Mouse (Mus musculus) midbrain, embryonic 14.5 days (tissue): ENCODE measurements around the gene Abcc4. TPM values are rescaled to one million over a fixed set of nuclear protein-coding genes. Genes with fewer than 3 reads are reported as not detected.
"Not testable (repeated sequence)": the region's sequence is repeated elsewhere in the genome, so short reads cannot be mapped to it uniquely, and the experiment has no call there.

Experiments used
- ATAC-seq: fragments of 200-750 bp; cut with Nextera tagmentation; 2 replicates; pipeline ENCODE4 v1.8.0; 2017; ENCODE audit warnings: moderate number of reproducible peaks, moderate library complexity; ENCODE audit not compliant: low FRiP score, low TSS enrichment
- DNase-seq: peaks from one replicate; pipeline ENCODE4 v3.0.0-alpha.2; 2015
- H3K27ac ChIP-seq: fragments of 300-500 bp; sonication (generic); replicated peaks from 2 replicates; pipeline ENCODE4 v1.5.1; 2014; ENCODE audit warnings: mild to moderate bottlenecking, low read depth, low read length, moderate library complexity
- H3K27me3 ChIP-seq: fragments of 300-500 bp; sonication (generic); 2 replicates; pipeline ENCODE4 v1.6.1; 2014; ENCODE audit warnings: low read length, control low read depth, mixed read lengths; ENCODE audit not compliant: control insufficient read depth, insufficient read depth
- H3K36me3 ChIP-seq: fragments of 300-500 bp; sonication (generic); 2 replicates; pipeline ENCODE4 v1.6.1; 2014; ENCODE audit warnings: low read length, control low read depth; ENCODE audit not compliant: control insufficient read depth, insufficient read depth
- H3K4me1 ChIP-seq: fragments of 300-500 bp; sonication (generic); 2 replicates; pipeline ENCODE4 v1.6.1; 2014; ENCODE audit warnings: mild to moderate bottlenecking, antibody characterized with exemption, low read length, control low read depth; ENCODE audit not compliant: control insufficient read depth, insufficient read depth
- H3K4me2 ChIP-seq: fragments of 300-500 bp; sonication (generic); 2 replicates; pipeline ENCODE4 v1.6.1; 2014; ENCODE audit warnings: mild to moderate bottlenecking, low read length, moderate library complexity
- H3K4me3 ChIP-seq: fragments of 300-500 bp; sonication (generic); replicated peaks from 2 replicates; pipeline ENCODE4 v1.5.1; 2014; ENCODE audit warnings: low read depth, low read length
- H3K9ac ChIP-seq: fragments of 300-500 bp; sonication (generic); replicated peaks from 2 replicates; pipeline ENCODE4 v1.6.1; 2014; ENCODE audit warnings: mild to moderate bottlenecking, low read length, moderate library complexity
- H3K9me3 ChIP-seq: fragments of 300-500 bp; sonication (generic); 2 replicates; pipeline ENCODE4 v1.6.1; 2016; ENCODE audit warnings: low read length, control low read depth, mixed read lengths; ENCODE audit not compliant: control insufficient read depth
- WGBS: fragments of 180-500 bp; shearing (Covaris S2); extraction: QIAGEN DNeasy Blood & Tissue Kit; methylation state at CpG from one replicate; pipeline ENCODE4 v1.1.7; 2014; 5-methylcytosine and 5-hydroxymethylcytosine counted together
- polyA plus RNA-seq: library from polyadenylated mRNA; unstranded; fragments of >200 nt; fragmentation: Nextera tagmentation; extraction: Ambion mirVana; gene quantifications from 2 replicates; pipeline ENCODE4 v1.2.1, GENCODE M21; 2014

Abcc4 gene
- polyA plus RNA-seq, 1 experiment from 2014 or later: 2.1 TPM

DNA sequence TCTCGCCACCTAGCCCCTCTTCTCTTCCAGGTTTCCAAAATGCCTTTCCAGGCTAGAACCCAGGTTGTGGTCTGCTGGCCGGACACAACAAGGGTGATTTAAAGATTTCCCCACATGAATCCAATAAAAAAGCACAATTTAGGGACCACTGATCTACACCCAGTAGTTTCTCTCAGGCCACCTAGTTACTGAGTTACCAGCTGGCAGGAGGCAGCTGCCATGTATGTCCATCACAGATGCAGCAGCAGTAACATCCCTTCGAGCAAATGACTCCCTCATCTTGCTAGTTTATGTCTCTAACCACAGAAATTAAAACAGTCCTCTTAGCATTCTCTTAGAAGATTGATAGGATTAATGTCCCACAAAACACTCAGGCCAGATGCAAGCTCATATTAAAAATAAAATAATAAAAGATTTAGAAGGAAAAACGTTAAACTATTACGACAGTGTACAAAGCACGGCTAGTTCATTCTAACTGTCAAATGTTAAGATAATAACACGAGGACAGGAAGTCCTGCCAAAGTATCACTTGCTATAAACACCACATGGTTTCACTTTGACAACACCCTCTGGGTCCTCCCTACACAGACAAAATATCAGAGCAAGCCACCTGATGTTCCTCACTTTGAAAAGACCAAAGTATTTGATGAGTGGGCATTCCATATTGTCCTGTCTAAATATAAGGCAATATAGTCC, 56.7 kb downstream of the Abcc4 start:
- DNase-seq: no peak
- H3K27me3 ChIP-seq: no peaks in the 10 kb centered on the region
- H3K9me3 ChIP-seq: no peaks in the 10 kb centered on the region
- no peak overlapping the region for H3K27ac ChIP-seq
- no peaks in the 10 kb centered on the region for H3K4me1 ChIP-seq
- no peak overlapping the region for H3K4me2 ChIP-seq
- WGBS: 95% methylated on average over 6 of the region's 7 CpGs
- ATAC-seq: no peak
- H3K9ac ChIP-seq: no peak overlapping the region
- no peak overlapping the region for H3K4me3 ChIP-seq
- H3K36me3 ChIP-seq: no peaks in the 10 kb centered on the region

- H3K27ac ChIP-seq, H3K27me3 ChIP-seq, H3K4me3 ChIP-seq, DNase-seq, H3K9ac ChIP-seq, H3K4me2 ChIP-seq, H3K4me1 ChIP-seq, ATAC-seq, H3K36me3 ChIP-seq, H3K9me3 ChIP-seq: not testable (repeated sequence)
- WGBS: 87% methylated on average over 13 of the region's 13 CpGs
These were observed 63.0 kb downstream of the Abcc4 start for GRCm38 (mm10) chr14:118642940-118643591.

DNA sequence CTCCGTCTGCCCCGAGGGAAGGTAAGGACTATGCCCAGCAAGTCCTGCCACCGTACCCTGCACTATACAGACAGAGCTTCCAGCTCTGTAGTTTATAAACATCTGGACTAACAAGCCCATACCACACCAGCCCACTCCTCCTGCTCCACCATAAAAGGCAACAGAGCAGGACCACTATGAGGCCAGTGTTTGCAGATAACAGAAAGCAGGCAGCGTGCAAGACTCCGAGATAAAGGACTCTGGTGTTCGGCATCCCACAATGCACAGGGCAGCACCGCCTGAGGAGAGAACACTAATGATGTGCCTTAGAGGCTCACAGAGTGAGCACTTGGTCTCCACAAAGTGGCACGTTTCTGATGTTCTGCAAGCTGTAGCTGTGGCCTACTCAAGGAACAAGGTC, 63.9 kb downstream of the Abcc4 start:
- no peaks in the 10 kb centered on the region for H3K4me1 ChIP-seq
- no peaks in the 10 kb centered on the region for H3K27me3 ChIP-seq
- H3K27ac ChIP-seq: no peak overlapping the region
- ATAC-seq (no peak), DNase-seq (no peak)
- H3K9me3 ChIP-seq: no peaks in the 10 kb centered on the region
- H3K4me3 ChIP-seq: no peak overlapping the region
- no peaks in the 10 kb centered on the region for H3K36me3 ChIP-seq
- H3K4me2 ChIP-seq: no peak overlapping the region
- 85% methylated on average over 8 of the region's 8 CpGs for WGBS
- H3K9ac ChIP-seq: no peak overlapping the region

GRCm38 (mm10) chr14:118638447-118639275, 67.4 kb downstream of the Abcc4 start:
- no peaks in the 10 kb centered on the region for H3K4me1 ChIP-seq
- no peaks in the 10 kb centered on the region for H3K36me3 ChIP-seq
- no peaks in the 10 kb centered on the region for H3K27me3 ChIP-seq
- no peak for ATAC-seq
- no peak overlapping the region for H3K27ac ChIP-seq
- H3K9ac ChIP-seq: no peak overlapping the region
- WGBS: 81% methylated on average over 25 of the region's 25 CpGs
- H3K9me3 ChIP-seq: no peaks in the 10 kb centered on the region
- H3K4me2 ChIP-seq: no peak overlapping the region
- H3K4me3 ChIP-seq: no peak overlapping the region
- no peak for DNase-seq

DNA sequence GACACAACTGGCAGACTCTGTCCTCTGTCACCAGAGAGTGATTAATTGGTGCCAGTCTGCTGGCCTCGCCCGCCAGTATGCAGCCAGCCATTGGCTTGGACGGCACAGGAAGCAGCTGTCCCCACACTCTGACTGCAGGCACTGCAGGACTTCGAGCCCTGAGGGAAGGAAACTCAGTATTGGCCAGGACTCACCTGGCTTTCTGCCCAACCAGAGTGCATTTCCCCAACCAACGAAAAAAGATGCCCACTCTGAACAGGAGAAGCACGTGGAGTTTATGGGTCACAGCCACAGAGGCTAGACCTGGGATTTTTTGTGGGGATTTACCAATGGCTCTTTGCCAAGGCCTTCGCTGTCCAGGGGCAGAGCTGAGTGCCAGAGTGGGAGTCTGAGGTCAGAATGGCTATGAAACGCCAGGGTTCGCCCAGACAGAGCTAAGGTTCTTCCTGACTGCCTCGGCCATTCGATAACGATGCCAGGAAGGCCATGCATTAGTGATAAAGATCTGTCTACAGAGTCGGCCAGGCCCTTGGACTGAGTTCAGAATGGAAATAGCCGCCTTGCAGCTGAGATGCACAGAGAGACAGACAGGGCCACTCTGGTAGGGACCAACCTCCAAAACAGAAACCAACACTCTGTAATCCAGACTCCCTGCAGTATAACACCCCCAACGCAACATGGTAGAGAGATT, 70.4 kb downstream of the Abcc4 start:
- 73% methylated on average over 15 of the region's 15 CpGs for WGBS
- H3K9ac ChIP-seq: no peak overlapping the region
- DNase-seq: peak; percentile 64
- 0 out of 2 replicates have a peak, but pooled peaks have one; percentile 37 for ATAC-seq
- no peak overlapping the region for H3K27ac ChIP-seq
- no peaks in the 10 kb centered on the region for H3K36me3 ChIP-seq
- no peaks in the 10 kb centered on the region for H3K9me3 ChIP-seq
- H3K27me3 ChIP-seq: no peaks in the 10 kb centered on the region
- no peak overlapping the region for H3K4me2 ChIP-seq
- no peaks in the 10 kb centered on the region for H3K4me1 ChIP-seq
- H3K4me3 ChIP-seq: no peak overlapping the region

DNA sequence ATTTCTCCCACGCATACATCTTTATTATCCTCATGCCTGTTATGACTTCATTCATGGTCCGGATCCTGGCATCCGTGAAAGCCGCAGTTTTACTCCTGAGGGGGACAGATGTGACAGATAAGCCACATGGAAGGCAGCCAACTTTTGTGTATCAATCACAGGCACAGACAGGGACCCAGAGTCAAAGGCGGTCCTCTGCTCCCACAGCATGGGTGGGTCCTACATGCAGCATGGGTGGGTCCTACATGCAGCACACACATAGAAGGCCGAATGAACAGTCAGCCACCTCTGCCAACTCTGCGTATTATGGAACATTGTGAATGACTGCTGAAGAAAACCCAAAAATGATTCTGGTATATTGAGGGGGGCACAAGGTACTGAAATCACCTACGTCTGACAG, 76.4 kb downstream of the Abcc4 start:
- no peaks in the 10 kb centered on the region for H3K36me3 ChIP-seq
- DNase-seq (no peak), ATAC-seq (no peak)
- H3K9ac ChIP-seq: no peak overlapping the region
- H3K9me3 ChIP-seq: no peaks in the 10 kb centered on the region
- H3K27ac ChIP-seq: no peak overlapping the region
- no peaks in the 10 kb centered on the region for H3K4me1 ChIP-seq
- H3K4me2 ChIP-seq: no peak overlapping the region
- no peaks in the 10 kb centered on the region for H3K27me3 ChIP-seq
- 76% methylated on average over 8 of the region's 8 CpGs for WGBS
- H3K4me3 ChIP-seq: no peak overlapping the region

GRCm38 (mm10) chr14:118621449-118621789, 84.6 kb downstream of the Abcc4 start:
- no peak overlapping the region for H3K4me2 ChIP-seq
- 61% methylated on average over 3 of the region's 3 CpGs for WGBS

GRCm38 (mm10) chr14:118620773-118621448, 85.1 kb downstream of the Abcc4 start:
- no peak for ATAC-seq
- Histone ChIP-seq H3K27me3 (no peaks in the 10 kb centered on the region), H3K4me1 (no peaks in the 10 kb centered on the region), H3K4me2 (no peak overlapping the region), H3K36me3 (no peaks in the 10 kb centered on the region), H3K27ac (no peak overlapping the region), H3K4me3 (no peak overlapping the region), H3K9me3 (no peaks in the 10 kb centered on the region), H3K9ac (no peak overlapping the region)
- no peak for DNase-seq
- 84% methylated on average over 6 of the region's 6 CpGs for WGBS

More at GRCm38 (mm10) chr14:118621449-118621789, 84.6 kb downstream of the Abcc4 start:
- no peak overlapping the region for H3K4me3 ChIP-seq
- no peak overlapping the region for H3K9ac ChIP-seq
- ATAC-seq: no peak
- no peak overlapping the region for H3K27ac ChIP-seq
- no peaks in the 10 kb centered on the region for H3K4me1 ChIP-seq
- H3K9me3 ChIP-seq: no peaks in the 10 kb centered on the region
- DNase-seq: no peak
- H3K27me3 ChIP-seq: no peaks in the 10 kb centered on the region
- H3K36me3 ChIP-seq: no peaks in the 10 kb centered on the region
